Mouse (Mus musculus) ovary, postnatal 14 days (tissue): Measurements from ENCODE around the gene Mllt1.
A peak's percentile ranks its signal among the peaks of the same experiment; 100 is the strongest.

ENCODE experiments used
- DNase-seq: peaks from one replicate; pipeline ENCODE4 v3.0.0; 2022; ENCODE audit warnings: low spot score

Gene Mllt1

DNA sequence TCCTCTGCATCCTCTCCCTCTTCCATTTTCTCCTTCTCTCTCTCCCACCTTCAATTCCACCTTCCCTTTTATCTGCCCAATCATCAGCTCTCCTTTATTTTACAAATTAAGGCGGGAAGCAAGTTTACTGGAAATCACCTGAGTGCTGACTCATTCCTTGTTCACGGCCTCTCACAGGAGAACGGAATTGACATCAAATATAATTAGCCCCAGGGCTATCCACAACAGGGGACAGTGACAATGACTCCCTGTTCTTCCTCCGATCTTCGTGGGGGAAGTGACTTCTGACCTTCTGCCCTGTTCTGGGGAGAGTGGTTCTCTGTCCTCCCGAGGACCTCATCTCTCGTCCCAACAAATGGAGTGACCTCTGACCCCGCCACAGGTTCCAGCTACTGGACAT is 58.2 kb downstream of the Mllt1 start:
- DNase-seq = no peak

DNA sequence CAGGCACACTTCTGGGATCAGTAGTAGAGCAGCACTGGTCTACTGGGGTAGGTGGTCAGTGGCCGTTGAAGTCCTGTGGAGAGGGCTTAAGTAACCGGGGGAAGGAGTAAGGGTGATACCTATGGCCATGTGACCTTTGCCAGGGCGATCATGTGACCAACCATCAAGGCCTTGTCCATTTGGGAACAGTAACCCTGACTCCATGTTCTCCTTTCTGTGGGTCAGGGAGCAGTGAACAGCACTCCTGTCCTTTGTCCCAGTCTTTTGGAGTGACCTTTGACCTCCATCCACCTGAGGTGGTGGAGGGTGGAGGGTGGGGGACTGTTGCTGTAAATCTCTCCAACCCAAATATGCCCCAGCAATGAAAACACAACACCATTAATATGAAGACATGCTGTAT is 58.8 kb downstream of the Mllt1 start:
- no peak for DNase-seq

DNA sequence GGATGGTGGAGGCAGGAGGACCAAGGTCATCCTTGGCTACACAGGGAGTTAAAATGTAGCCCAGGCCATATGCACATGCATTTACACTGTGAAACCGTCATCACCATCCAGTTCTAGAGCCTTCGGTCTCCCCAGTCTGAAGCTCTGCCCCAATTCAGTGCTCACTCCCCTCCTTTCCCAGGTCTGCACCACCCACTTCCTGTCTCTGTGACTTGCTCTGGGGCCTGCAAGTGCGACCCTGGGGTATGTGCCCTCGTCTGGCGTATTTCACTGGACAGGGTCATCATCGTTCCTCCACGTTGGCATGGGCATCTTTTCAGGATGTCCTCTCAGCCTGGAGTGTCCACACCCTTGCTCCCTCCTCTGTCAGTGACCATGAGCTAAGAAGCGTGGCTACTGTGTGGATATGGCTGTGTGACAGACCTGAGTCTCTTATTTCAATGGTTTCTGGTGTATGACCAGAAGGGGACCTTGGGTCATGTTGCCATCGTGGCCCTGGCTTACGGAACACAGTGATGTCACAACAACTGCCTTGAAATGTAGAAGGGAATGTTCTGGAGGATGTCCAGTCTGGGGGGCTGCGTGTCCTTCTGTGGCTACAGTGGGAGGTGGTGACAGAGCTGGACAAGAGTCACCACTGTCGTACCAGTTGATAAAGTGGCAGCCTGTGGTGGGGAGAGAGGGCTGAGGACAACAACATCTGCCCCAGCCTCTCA is 60.1 kb downstream of the Mllt1 start, which contains the start of gene 1700061G19Rik:
1700061G19Rik (plus strand) TSS at position 542 of the 716 bp plus-strand sequence.
- DNase-seq = no peak

DNA sequence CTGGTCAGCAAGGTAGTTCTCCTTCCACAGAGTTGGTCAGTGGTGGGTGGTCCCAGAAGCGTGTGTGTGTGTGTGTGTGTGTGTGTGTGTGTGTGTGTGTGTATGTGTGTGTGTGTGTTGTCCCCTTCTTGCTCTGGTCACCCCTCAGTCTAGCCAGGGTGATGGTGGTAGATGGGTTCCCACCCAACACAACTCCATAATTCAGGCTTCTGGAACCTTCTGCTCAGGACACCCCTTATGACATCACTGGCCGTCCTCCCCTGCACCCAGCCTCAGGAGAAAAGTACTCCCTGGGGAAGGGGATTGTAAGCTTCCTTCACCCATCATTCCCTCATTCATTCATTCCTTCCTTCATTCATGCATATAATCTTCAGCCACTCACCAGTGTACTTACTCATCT is 61.0 kb downstream of the Mllt1 start, which contains the start of gene Acsbg2:
Acsbg2 (minus strand) TSS at position 211 of the 400 bp plus-strand sequence.
- DNase-seq = no peak

DNA sequence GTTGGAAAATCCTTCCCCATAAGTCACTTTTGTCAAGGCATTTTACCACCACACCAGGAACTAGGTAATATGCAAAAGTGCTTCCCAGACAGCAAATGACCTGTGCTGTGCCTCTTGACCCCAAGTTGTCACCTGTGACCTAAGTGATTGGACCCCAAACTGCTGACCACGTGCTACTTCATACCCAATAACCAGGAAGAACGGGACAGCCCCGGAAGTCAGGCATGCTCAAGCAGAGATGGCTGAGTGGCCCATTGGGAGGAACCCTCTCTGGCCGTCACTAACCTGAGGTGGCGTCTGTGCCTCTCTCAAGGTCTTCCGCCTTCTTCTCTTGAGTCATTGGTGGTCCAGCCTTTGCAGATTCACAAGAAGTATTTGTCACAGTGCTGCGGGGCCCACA is 62.7 kb downstream of the Mllt1 start:
- DNase-seq = no peak

DNA sequence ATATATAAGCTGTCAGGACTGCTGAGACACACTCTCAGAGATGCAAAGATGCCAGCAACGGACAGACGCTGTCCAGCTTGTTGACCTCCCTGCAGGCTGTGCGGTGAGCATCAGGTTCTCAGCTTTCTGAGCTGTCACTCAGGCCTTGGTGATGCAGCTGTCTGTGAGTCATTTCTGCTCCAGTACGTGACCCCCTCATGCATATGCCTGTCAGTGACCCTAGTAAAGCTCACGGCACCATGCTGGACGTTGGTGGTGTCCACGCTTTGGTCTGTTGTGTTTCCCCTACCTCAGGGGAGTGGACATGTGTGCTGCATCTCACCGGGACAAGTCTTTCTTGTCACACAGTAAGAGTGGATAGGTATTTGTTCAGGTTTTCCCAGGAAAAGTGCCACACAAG is 63.4 kb downstream of the Mllt1 start:
- DNase-seq = no peak

DNA sequence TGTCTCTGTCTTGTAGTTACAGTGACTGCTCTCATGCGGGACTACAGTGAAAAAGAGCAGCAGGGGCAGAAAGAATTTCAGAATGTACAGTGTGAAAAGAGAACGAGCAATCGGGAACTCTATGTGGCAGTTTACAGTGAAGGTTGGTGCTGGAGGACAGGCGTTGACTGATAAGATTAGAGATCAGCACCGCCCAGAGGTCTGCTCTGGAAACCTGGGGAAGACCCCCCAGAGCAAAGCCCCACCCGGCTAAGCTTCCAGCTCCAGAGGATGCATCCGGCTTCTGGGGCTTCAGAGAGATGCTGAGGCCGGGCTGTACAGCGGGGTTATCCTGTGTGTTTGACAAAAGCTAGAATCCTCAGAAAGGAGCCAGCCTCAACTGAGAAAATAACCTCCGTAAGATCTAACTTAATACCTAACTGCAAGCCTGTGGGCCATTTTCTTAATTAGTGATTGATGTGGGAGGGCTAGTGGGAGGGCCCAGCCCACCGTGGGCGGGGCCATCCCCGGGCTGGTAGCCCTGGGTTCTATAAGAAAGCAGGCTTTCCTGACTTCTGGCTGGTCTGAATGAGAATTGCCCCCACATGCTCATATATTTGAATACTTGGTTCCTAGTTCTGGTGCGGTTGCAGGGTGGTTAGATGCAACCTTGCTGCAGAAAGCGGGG is 64.8 kb downstream of the Mllt1 start:
- DNase-seq = no peak

DNA sequence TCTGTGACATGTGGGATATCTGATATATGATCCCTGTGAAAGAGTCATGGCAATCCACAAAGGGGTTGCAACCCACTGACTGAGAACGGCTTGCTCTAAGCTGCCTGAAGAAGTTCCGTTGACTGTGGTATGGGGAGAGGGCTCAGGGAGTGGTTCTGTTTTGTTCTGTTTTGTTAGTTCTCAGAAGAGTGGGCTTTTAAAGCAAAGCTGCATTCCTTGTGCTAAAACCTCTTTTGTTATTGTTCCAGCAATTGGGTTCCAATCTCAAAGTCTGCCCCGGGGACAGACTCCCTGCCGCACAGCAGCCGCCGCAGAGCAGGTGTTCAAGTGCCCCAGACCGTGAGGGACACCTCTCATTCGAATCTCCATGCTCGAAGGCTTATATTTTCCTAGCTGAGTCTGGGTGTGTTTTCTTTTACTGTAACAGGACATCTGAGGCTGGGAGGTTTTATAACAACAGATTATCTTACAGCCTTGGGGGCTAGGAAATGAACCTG is 65.7 kb downstream of the Mllt1 start:
- DNase-seq = no peak

DNA sequence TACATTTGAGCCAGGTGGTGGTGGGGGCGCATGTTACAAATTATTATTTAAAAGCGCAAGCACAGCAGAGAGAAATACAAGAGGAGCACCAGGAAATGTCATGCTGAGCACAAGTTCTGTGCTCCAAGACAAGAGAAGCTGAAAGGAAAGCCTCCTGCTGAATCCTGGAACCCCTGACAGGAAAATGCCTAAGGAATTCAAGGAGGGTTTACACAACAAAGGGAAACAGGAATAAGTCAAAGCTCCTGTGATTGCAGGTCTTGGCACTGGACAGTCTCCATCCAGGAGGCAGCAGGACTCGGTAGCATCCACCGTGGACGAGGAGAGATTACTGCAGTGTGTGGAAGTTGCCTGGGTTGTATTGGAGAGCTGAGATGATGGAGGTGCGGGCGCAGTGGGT is 69.1 kb downstream of the Mllt1 start:
- DNase-seq = no peak

DNA sequence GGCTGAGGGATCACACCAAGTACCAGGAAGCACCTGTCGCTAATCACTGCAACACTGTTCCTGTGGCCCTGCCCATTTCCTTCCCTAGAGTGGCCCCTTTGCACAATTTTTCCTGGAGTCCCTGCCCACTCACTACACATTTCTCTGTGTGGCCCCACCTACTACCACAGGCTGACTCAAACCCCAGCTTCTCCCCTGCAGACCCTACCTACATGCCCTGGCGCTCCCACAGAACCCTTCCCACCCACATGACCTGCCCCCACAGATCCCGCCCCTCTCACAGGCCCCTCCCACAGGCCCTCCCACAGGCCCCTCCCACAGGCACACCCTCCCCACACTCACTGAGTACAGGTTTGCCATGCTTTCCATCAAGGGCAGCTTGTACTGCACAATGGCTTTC is 74.0 kb downstream of the Mllt1 start:
- DNase-seq = no peak

DNA sequence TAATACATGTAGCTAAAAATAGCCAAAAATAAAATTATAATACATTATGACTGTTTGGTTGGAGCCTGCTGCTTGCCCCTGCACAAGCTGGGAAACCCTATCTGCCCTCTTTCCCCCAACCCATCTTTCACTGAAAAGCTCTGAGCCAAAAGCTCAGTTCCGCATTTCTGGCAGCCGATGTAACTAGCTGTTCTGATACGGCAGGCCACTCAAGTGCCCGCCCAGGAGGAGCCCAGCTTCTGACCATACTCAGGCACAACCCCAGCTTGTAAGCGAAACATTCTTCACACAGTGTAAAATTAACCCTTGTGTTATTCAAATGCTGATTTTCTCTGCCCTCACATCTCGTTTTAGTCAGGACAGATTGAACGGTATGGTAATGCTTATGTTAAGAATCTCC is 76.3 kb downstream of the Mllt1 start:
- DNase-seq = no peak

DNA sequence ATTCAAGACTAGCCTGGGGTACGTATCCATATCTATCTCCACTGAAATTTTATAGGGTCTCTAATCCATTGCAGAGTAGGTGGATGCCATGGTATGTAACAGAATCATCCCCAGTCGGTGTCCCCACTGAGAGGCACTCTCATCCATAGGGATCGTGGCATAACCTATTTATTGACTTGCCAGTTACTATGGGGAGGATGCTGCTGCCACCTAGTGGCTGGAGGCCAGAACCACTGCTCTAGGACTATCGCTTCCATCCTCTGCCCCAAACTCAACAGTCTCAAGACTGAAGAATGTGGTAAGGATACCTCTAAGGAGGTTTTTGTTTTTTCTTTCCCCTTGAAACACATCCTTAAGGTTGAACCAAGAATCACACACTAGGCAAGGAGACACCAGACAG is 77.0 kb downstream of the Mllt1 start:
- peak; percentile 55 for DNase-seq

DNA sequence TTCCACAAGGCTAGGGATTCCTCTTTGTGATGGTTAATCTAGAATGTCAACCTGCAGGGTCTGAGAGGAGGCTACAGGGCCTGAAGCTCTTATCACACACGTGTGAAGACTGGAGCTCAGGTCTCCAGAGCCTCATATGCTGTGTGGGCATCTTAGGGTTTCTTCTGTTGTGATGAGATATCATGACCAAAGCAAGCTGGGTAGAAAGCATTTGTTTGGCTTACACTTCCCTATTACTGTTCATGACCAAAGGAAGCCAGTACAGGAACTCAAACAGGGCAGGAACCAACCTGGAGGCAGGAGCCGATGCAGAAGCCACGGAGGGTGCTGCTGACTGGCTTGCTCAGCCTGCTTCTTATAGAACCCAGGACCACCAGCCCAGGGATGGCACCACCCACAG is 79.8 kb downstream of the Mllt1 start:
- DNase-seq = no peak

DNA sequence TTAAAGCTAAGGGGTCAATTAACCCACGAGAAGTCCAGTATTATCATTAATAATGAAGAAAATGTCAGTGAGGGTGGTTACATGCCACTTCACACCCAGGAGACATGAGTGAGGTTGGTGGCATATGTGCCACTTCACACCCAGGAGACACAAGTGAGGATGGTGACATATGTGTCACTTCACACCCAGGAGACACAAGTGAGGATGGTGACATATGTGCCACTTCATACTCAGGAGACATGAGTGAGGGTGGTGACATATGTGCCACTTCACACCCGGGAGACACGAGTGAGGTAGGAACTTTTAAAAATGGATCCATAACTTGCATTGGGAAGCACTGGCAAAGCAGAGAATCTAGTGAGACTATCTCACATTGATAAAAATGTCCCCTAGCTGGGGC is 84.0 kb downstream of the Mllt1 start:
- DNase-seq = no peak

DNA sequence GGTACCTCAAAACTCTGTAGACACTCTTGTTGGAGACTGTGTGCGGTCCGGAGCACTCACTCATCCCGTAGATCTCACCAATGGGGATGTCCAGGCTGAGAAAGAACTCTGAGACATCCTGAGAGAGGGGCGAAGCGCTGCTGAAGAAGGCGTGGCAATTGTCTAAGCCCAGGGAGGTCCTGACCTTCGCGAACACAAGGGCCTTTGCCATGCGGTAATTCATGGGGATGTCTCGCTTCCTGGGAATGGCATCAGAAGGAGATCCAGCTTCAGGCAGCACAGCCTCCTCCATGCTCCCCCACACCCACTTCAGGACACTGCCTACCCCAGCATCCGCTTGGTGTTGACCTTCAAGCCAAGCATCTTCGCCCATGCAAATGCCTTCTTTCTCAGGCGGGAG is 85.5 kb downstream of the Mllt1 start:
- no peak for DNase-seq

DNA sequence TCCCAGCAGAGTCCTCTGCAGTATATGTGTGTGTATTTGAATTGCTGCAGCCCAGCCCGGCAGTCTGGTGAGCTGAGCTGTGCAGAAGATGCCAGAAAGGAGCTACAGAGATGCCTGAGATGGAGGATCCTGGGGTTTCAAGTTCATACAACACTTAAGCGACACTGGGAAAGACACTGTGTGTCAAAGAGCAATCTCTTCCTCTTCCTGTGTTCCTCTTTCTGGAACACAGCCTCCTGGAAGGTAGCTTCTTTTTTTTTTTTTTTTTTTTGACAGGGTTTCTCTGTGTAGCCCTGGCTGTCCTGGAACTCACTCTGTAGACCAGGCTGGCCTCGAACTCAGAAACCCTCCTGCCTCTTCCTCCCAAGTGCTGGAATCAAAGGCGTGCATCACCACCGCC is 86.4 kb downstream of the Mllt1 start:
- DNase-seq = no peak

DNA sequence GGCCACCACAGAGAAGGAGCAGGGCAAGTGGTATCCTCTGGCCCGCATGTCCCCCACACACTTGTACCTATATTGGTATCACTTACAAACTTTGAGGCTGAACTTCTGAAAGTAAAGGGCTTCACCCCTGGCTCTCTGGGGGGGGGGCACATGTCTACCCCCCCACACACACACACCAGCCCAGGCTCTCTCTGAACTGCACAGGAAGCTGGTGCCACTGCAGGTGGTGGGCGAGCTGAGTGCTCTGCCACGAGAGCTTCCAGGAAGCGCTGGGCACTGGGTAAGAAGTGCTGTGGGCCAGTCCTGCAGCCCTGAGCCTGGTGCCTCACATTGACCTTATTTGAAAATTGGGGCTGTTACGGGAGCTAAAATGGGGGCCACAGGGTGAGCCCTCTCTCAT is 91.5 kb downstream of the Mllt1 start:
- no peak for DNase-seq
